Mouse (Mus musculus): ENCODE data around the gene A030003K21Rik.
"Not testable (repeated sequence)": the region's sequence is repeated elsewhere in the genome, so short reads cannot be mapped to it uniquely, and the experiment has no call there.

Gene A030003K21Rik

DNA sequence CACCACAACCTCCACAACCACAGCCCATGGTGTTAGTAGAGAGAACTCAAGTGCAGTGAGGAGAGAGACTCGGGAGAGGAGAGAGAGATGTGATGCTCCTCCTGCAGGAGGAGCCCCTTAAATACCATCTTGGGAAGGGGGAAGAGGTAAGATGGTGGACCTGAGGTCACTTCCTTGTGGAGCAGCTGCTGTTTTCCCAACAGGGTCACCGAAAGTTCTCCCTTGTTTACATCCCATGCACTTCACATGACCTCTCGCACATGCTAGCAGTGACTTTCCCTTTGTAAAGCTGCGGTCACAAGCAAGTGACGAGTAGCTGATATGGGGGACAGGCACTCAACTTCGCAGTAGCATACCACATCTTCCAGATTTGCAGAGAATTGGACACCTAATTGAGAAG is at the start of gene A030003K21Rik:
Gene A030003K21Rik (minus strand): TSS at position 94 of the 400 bp plus-strand sequence.
- not testable (repeated sequence) for DNase-seq

DNA sequence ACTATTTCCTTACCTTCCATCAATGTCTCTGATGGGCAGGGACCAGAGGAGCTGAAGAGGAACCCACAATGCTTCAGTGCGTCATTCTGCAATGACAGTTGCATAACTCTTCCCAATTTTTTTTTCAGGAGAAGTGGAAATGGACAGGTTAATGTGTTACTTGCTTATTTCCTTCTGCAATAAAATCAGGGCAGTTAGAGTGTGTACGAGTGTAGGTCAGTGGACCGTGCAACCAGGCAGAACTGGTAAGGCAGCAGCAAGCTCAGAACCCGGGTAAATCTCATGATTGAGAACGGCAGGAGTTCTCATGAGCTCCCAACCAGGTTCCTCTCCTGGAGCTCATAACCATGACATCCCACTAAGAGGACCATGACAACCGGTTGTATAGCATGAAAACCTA is 48.9 kb upstream of the A030003K21Rik start:
- DNase-seq, result no peak

DNA sequence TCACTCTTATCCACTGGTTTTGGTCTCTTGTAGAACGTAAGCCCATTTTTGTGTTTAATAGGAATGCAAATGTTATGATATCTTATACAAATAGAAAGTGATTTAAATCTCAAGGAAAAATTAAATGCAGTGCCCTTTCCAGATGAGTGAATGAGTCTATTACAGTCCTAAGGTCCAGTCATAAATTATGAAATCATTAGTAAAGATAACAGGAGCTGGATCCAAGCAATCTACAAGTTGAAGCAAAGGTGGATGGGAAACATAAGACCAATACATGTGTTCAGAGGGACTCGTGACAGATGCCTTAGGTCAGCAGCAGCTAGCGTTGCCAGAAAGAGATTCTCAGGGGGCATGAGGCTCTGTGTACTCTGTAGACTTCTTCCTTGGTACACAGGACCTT is 48.4 kb upstream of the A030003K21Rik start:
- DNase-seq, result no peak

DNA sequence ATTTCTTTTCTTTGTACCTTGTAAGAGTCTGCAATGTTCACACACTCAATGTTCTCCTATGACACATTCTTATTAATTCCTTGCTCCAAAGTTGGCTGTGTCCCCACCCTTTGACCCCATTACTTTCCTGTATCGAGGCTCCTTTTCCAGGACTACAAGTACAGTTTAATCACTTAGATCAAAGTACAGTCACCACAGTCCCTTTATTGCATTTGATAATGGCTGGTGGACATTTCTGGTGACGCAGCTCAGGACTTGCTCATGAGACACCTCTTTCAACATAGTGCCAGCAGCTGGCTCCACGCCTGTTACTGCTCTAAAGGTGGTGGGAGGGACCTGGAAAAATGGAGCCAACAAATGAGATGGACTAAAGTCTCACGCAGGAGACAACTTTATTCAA is 47.9 kb upstream of the A030003K21Rik start:
- DNase-seq, result no peak

DNA sequence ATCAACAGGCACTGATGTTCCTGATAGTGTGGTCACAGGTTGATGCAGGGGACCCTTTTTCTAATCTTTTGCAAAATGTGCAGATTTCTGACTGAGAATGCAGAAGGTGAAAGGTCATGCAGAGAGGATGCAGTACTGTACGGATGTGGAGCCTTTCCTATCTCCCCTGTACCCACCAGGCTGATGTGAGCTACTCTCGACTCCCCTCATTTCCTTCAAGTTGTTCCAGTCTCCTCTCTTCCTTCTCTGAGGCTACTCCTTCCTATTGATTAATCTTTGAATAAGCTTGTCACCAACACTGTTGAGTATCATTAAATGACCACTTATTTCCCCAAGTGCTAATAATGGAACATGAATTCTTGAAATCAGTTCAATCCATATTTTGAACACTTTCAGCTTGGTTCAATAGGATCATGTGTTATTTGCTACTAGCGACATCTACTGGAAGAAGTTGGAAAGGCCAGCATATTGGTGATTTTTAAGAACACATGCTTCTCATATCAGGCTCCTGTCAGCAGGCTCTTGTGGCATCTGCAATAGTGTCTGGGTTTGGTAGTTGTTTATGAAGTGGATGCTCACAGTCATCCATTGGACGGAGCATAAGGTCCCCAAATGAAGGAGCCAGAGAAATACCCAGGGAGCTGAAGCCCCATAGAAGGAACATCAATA is 44.5 kb upstream of the A030003K21Rik start:
- DNase-seq, result no peak

DNA sequence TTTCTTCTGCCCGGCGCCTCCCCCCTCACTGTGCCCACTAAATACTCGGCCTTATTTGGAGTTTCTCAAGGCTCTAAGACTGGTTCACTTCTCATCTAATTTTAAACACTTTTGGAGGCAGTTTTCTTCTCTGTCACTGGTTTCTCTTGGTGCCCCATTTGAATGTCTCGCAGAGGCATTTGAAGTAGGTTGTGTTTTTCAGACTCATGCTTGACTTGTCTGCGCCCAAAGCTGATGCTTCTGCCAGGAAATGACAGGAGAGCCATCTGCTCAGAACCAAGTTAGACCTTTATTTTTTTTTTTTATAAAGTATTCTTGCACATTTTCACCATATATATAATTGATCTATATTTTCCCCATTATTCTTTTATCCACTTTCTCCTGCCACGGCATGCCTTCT is 43.5 kb upstream of the A030003K21Rik start:
- no peak for DNase-seq

DNA sequence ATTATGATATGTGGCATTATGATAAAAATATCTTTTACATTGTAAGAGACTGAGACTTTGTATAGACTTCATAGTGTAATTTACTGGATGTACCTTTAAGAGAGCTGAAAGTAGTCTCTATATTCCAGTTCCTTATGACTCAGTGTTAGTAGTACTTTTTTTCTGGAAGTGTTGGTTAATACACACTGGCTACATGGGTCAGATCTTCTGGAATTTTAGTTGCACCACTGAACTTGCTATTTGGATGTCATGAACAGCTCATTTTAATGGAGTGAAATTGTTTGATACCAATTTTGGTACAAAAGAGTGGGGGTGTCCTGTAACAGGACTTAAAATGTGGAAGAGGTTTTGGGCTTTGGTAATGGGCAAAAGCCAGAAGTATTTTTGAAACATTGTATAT is 34.7 kb upstream of the A030003K21Rik start:
- DNase-seq, result no peak

DNA sequence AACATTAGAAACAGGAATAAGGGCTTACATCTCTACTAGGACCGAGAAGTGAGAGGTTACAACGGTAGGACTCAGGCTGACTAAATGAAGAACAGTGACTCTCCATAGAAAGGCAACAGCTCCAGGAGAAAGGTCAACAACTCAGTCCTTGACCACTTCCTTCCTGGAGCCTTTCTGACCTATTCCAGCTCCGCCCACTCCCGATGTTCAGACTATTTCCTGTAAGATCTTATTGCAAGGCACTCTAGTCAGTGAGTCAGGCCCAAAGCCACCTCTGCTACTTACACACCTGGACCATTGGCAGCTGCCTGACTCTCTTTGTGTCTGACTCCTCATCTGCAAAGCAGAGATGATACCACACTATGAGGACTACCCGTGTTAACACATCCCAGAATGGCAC is 32.6 kb upstream of the A030003K21Rik start:
- DNase-seq, result no peak

DNA sequence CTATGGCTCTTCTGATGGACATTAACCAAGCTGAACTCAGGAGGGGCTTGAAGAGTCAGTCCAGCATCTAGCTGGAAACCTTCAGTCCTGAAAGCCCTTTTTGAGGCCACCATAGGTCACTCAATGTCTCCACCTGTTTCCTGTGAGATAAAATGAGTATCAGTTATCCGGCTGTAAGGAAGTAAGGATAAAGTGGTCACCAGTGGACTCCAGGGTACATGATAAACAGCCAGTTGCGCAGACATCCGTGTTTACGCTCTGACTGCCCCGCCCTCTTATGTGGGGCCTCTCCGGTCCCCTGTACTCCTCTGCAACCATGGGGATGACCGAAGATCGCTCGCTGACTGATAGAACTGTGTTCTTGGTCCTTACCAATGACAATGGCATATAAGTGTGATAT is 31.2 kb upstream of the A030003K21Rik start:
- peak; percentile 48 for DNase-seq

DNA sequence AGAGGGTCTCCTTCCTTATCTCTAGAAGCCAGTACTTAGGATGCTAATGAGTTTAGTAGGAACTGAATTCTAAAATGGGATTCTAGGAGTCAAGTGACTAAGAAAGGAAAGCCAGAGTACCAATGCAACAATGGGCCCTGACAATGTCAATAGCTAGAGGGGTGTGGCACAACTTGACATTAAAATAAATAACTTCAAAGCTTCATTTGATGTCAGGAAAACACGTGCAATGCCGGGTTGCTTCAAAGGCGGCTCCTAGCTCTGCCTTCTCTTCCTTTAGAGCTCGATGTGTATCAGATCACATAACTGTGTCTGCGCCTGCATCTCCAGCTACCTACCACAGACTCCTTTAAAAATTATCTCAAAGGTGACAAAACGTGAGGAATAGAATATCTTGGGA is 30.7 kb upstream of the A030003K21Rik start:
- no peak for DNase-seq

DNA sequence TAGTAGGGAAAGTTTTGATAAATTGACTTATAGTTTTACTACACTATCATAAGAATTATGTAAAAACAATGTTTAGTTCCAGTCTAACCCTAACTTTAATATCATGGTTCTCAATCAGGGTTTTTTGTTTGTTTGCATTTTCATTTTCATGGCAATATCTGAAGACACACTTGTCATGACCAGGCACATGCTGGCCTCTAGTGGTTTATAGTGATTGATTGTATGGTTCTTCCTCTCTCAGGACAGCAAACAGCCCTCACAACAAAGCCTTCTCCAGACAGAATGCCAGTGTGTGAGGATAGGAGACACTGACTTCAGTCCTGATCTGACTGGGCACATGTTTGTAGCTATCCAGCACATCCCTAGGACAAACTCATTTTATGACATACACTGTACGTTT is 30.1 kb upstream of the A030003K21Rik start:
- no peak for DNase-seq

DNA sequence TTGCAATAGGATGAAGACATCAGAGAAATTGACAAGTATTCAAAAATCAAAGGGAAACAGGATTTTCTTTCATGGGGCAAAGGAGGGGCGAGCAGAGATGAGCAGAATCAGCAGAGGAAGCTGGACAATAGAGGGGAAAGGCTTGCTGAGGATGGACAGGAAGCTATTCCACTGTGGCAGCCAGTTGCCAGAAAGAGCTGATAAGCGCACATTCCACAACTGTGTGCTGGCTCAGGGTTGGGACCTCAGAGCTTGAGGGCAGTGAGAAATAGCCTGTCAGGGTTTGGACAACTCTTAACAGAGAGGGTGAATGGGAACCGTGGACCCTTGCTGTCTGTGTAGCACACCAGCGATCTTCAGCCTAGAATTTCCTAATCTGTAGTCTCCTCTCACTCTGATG is 28.9 kb upstream of the A030003K21Rik start:
- DNase-seq, result peak; percentile 18

DNA sequence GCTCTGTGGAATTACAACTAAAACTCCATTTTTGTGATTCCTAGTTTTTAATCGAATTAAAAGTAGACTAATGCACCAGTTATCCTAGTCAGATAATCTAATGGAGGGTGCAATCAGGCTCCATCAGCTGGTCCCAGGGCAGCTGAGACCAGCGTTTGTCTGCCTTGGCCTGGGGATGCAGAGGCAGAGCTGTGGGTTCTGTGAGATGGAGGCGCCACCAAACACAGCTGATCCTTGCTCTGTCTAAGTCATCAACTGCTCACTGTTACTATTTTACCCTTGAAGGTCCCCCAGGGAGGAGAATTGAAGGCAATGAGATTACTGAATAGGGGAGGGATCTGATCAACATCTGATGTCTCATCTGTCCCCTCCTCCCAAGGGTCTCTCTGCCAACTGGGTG is 23.2 kb upstream of the A030003K21Rik start:
- DNase-seq, result no peak

DNA sequence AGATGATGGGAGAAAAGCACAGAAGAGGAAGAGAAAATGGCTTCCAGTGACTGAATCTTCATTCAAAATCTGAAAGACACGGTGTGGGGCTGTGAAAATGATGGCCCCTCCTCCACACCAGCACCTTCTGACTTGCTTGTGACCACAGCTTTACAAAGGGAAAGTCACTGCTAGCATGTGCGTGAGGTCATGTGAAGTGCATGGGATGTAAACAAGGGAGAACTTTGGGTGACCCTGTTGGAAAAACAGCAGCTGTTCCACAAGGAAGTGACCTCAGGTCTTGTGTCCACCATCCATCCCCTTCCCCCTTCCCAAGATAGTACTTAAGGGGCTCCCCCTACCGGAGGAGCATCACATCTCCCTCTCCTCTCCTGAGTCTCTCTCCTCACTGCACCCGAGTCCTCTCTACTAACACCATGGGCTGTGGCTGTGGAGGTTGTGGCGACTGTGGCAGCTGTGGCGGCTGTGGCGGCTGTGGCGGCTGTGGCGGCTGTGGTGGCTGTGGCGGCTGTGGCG is 16.7 kb upstream of the A030003K21Rik start, which contains the start of gene Gm47955:
Gene Gm47955 (plus strand): TSS at position 417 of the 516 bp plus-strand sequence.
- no peak for DNase-seq

DNA sequence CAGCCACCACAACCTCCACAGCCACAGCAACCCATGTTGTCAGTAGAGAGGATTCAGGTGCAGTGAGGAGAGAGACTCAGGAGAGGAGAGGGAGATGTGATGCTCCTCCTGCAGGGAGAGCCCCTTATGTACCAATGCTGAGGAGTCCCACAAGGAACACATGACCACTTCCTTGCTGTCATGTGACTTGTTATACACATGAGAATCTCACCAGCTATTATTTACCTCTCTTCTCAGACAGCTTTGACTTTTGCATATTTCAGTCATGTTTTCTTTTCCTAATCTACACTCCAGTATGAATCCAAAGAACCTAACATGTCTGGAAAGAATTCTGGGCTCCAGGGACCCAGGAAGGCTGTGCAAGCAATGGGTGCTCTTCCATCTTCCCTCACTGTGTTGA is 12.7 kb upstream of the A030003K21Rik start, which contains the start of gene Gm7544:
Gene Gm7544 (minus strand): TSS at position 101 of the 400 bp plus-strand sequence.
- not testable (repeated sequence) for DNase-seq

DNA sequence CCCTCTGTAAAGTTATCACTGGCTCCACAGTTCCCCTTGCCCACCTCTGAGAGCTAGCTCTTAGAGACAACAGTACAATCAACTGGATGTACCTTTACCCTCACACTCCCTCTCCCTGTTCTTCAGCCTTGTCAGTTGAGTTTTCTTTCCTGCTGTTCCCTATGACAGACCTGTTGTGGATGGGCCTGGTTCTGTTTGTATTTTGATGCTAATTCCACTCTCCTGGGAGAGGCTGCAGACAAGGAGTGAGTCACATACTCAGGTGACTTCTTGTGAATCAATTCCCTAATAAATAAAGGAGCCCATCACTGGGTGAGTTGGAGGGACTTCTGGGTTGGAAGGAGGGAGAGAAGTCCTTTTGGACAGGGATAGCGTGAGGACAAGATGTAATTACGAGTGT is 5.4 kb upstream of the A030003K21Rik start:
- DNase-seq, result no peak

DNA sequence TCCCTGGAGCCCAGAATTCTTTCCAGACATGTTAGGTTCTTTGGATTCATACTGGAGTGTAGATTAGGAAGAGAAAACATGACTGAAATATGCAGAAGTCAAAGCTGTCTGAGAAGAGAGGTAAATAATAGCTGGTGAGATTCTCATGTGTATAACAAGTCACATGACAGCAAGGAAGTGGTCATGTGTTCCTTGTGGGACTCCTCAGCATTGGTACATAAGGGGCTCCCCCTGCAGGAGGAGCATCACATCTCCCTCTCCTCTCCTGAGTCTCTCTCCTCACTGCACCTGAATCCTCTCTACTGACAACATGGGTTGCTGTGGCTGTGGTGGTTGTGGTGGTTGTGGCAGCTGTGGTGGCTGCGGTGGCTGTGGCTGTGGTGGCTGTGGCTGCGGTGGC is 2.8 kb upstream of the A030003K21Rik start:
- not testable (repeated sequence) for DNase-seq

DNA sequence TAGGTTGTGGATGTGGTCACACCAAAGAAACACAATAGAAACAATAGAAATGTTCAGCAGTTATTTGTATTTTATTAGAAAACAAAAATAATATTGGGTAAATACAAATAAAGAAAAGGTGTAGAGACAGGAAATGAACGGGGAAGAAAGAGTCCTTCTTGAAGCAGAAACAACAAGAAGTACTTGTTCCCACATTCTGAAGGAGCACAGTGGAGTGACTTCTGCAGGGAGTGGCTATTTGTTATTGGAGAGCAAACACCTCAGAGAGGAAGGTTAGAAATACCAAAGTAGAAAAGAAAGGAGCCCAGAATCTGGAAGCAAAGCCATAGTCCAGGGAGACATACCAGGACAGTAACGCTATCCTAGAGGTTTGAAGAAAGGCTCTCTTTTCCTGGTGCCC is 683 bp downstream of the A030003K21Rik start:
- not testable (repeated sequence) for DNase-seq

DNA sequence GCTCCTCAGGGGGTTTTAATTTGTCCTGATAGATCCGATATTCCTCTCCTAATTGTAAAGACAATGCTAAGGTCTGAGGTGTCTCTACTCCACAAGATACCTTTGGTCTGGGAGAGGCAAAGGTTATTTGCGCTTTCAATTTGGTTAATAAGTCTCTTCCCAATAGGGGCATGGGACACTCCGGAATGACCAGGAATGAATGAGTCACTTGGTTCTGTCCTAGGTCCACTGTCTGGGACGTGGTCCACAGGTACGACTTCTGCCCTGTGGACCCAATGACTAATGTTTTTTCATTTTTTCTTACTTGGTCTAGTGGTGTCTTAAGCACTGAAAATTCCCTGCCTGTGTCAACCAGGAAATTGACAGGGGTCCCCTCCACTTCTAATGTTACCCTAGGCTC is 4.5 kb downstream of the A030003K21Rik start:
- DNase-seq, result no peak

DNA sequence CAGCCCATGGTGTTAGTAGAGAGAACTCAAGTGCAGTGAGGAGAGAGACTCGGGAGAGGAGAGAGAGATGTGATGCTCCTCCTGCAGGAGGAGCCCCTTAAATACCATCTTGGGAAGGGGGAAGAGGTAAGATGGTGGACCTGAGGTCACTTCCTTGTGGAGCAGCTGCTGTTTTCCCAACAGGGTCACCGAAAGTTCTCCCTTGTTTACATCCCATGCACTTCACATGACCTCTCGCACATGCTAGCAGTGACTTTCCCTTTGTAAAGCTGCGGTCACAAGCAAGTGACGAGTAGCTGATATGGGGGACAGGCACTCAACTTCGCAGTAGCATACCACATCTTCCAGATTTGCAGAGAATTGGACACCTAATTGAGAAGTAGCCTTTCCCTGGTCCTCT is 11.9 kb downstream of the A030003K21Rik start, which contains the start of gene Gm6217:
Gene Gm6217 (minus strand): TSS at position 74 of the 400 bp plus-strand sequence.
- DNase-seq, result not testable (repeated sequence)

DNA sequence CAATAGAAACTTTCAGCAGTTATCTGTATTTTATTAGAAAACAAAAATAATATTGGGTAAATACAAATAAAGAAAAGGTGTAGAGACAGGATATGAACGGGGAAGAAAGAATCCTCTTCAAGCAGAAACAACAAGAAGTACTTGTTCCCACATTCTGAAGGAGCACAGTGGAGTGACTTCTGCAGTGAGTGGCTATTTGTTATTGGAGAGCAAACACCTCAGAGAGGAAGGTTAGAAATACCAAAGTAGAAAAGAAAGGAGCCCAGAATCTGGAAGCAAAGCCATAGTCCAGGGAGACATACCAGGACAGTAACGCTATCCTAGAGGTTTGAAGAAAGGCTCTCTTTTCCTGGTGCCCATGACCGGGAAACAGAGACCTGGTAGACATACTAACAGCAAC is 12.6 kb downstream of the A030003K21Rik start:
- not testable (repeated sequence) for DNase-seq

DNA sequence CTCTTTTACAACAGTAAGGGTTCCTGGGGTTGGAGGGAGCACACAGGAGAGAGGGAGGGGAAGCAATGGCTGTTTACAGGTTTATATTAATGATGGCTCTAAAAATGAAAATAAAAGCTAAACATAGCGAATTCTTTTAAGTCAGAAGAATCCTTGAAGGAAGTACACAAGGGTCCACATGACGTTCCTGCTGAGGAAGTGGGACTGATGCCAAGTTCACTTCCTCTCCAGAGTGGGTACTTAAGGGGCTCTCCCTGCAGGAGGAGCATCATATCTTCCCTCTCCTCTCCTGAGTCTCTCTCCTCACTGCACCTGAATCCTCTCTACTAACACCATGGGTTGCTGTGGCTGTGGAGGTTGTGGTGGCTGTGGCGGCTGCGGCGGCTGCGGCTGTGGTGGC is 18.5 kb downstream of the A030003K21Rik start, which contains the start of gene A030014E15Rik:
Gene A030014E15Rik (plus strand): TSS at position 268 of the 400 bp plus-strand sequence.
- DNase-seq, result no peak

DNA sequence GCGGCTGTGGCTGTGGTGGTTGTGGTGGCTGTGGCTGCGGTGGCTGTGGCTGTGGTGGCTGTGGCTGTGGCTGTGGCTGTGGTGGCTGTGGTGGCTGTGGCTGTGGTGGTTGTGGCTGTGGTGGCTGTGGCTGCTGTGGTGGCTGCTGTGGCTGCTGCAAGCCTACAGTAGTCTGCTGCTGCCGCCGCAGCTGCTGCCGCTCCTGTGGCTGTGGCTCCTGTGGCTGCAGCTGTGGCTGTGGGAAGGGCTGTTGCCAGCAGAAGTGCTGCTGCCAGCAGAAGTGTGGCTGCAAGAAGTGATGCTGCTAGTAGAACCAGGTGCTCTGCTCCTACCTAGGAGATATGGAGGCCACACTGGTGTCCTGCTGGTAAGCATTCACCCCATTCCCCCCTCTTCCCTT is 29.8 kb downstream of the A030003K21Rik start:
- not testable (repeated sequence) for DNase-seq

DNA sequence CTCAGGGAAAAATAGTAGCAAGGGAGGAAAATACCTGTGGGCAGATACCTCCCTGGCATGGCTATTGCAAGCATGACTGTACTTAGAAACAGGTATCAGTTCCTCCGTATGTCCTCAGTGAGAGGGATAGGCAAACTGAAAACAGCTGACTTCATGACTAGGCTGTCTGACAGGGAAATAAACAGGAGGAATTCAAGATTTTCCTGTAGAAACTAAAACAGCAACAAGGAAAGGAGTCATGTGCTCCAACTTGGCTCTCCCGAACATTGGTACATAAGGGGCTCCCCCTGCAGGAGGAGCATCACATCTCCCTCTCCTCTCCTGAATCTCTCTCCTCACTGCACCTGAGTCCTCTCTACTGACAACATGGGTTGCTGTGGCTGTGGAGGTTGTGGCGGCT is 30.2 kb downstream of the A030003K21Rik start, which contains the start of gene A030005L19Rik:
Gene A030005L19Rik (plus strand): TSS at position 301 of the 400 bp plus-strand sequence.
- peak; percentile 22 for DNase-seq
